Mouse (Mus musculus): ENCODE results near the gene Hoxa7. TPM values are rescaled to one million over a fixed set of nuclear protein-coding genes. Genes with fewer than 3 reads are reported as not detected.

Hoxa7 gene
- polyA plus RNA-seq, 1 experiment from 2014 or later: 14.7 TPM

DNA sequence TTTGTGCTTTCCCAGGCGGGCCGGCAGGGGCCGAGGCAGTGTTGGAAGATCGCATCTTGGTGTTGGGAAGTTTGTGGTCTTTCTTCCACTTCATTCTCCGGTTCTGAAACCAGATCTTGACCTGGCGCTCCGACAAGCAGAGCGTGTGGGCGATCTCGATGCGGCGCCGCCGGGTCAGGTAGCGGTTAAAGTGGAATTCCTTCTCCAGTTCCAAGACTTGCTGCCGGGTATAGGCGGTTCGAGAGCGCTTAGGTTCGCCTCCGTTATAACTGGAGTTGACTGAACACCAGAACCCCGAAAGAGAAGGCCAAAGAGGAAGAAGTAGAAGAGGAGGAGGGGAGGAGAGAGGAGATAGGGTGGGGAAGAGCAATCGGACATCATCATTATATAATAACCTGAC lies 31.2 kb downstream of the Hoxa7 start:
- 2% methylated on average over 23 of the region's 23 CpGs for WGBS
- Histone ChIP-seq H3K36me3 (ENCODE audit: control insufficient read depth, insufficient read depth, low read length) (no peaks in the 10 kb centered on the region), H3K9me3 (ENCODE audit: control insufficient read depth, low read length) (no peaks in the 10 kb centered on the region), H3K4me3 (ENCODE audit: low read depth, low read length) (peak overlapping the region; percentile 50; the same call in 1 of the 2 replicates), H3K27me3 (ENCODE audit: control insufficient read depth, insufficient read depth, low read length) (peaks cover 13% of the 10 kb centered on the region), H3K4me2 (ENCODE audit: low read depth, severe bottlenecking) (peak overlapping the region; percentile 99), H3K4me1 (ENCODE audit: control insufficient read depth, insufficient read depth, low read length) (peaks cover 42% of the 10 kb centered on the region), H3K9ac (ENCODE audit: low read length) (no peak overlapping the region), H3K27ac (replicated peaks; ENCODE audit: low read depth, low read length) (no peak overlapping the region)
- no peak for ATAC-seq (ENCODE audit: insufficient number of reproducible peaks, low FRiP score, low TSS enrichment, low read depth)
- peak; percentile 62 for DNase-seq (ENCODE audit: low spot score)

- 20% methylated on average over 8 of the region's 8 CpGs for WGBS
- Histone ChIP-seq H3K4me1 (ENCODE audit: control insufficient read depth, insufficient read depth, low read length) (peaks cover 46% of the 10 kb centered on the region), H3K4me2 (ENCODE audit: low read depth, severe bottlenecking) (no peak overlapping the region), H3K27ac (replicated peaks; ENCODE audit: low read depth, low read length) (no peak overlapping the region), H3K9ac (ENCODE audit: low read length) (no peak overlapping the region), H3K27me3 (ENCODE audit: control insufficient read depth, insufficient read depth, low read length) (peaks cover 13% of the 10 kb centered on the region), H3K36me3 (ENCODE audit: control insufficient read depth, insufficient read depth, low read length) (no peaks in the 10 kb centered on the region), H3K9me3 (ENCODE audit: control insufficient read depth, low read length) (no peaks in the 10 kb centered on the region), H3K4me3 (ENCODE audit: low read depth, low read length) (no peak overlapping the region)
- DNase-seq (ENCODE audit: low spot score) (no peak), ATAC-seq (ENCODE audit: insufficient number of reproducible peaks, low FRiP score, low TSS enrichment, low read depth) (no peak)
Observed at GRCm38 (mm10) chr6:52189909-52190308, 31.7 kb downstream of the Hoxa7 start.

- peaks cover 16% of the 10 kb centered on the region for H3K27me3 ChIP-seq (ENCODE audit: control insufficient read depth, insufficient read depth, low read length)
- H3K4me1 ChIP-seq (ENCODE audit: control insufficient read depth, insufficient read depth, low read length): peaks cover 51% of the 10 kb centered on the region
- no peaks in the 10 kb centered on the region for H3K36me3 ChIP-seq (ENCODE audit: control insufficient read depth, insufficient read depth, low read length)
- 30% methylated on average over 5 of the region's 5 CpGs for WGBS
- H3K9me3 ChIP-seq (ENCODE audit: control insufficient read depth, low read length): no peaks in the 10 kb centered on the region
- no peak overlapping the region for H3K4me2 ChIP-seq (ENCODE audit: low read depth, severe bottlenecking)
- no peak overlapping the region for H3K4me3 ChIP-seq (ENCODE audit: low read depth, low read length)
- ATAC-seq (ENCODE audit: insufficient number of reproducible peaks, low FRiP score, low TSS enrichment, low read depth): no peak
- H3K9ac ChIP-seq (ENCODE audit: low read length): no peak overlapping the region
- H3K27ac ChIP-seq (replicated peaks; ENCODE audit: low read depth, low read length): no peak overlapping the region
- DNase-seq (ENCODE audit: low spot score): no peak
Observed at GRCm38 (mm10) chr6:52189172-52189591, 32.5 kb downstream of the Hoxa7 start.

GRCm38 (mm10) chr6:52186500-52186899 lies 35.2 kb downstream of the Hoxa7 start:
- H3K36me3 ChIP-seq (ENCODE audit: control insufficient read depth, insufficient read depth, low read length): no peaks in the 10 kb centered on the region
- peaks cover 16% of the 10 kb centered on the region for H3K27me3 ChIP-seq (ENCODE audit: control insufficient read depth, insufficient read depth, low read length)
- H3K4me2 ChIP-seq (ENCODE audit: low read depth, severe bottlenecking): no peak overlapping the region
- no peak for DNase-seq (ENCODE audit: low spot score)
- no peaks in the 10 kb centered on the region for H3K9me3 ChIP-seq (ENCODE audit: control insufficient read depth, low read length)
- H3K4me3 ChIP-seq (ENCODE audit: low read depth, low read length): no peak overlapping the region
- 62% methylated on average over 1 of the region's 1 CpGs for WGBS
- H3K27ac ChIP-seq (replicated peaks; ENCODE audit: low read depth, low read length): no peak overlapping the region
- H3K4me1 ChIP-seq (ENCODE audit: control insufficient read depth, insufficient read depth, low read length): peaks cover 56% of the 10 kb centered on the region
- ATAC-seq (ENCODE audit: insufficient number of reproducible peaks, low FRiP score, low TSS enrichment, low read depth): no peak
- H3K9ac ChIP-seq (ENCODE audit: low read length): no peak overlapping the region

DNA sequence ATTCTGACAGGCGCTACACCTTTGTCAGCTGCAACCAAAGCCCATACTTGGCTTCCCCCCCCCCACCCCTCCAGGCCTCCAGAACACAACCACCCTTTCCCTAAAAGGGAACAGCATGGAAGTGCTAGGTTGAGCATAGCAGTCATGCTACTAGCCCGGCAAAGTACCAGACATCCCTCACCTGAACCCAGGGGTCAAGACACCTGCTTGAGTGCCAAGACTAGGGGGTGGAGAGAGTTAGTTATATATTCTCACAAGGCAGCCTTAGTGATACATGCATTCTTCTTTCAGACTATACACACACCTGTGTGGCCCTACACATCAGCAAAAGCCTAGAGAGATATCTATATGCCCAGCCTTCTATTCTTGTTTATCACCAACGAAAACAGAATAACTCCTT lies 35.8 kb downstream of the Hoxa7 start:
- no peak for ATAC-seq (ENCODE audit: insufficient number of reproducible peaks, low FRiP score, low TSS enrichment, low read depth)
- no peak for DNase-seq (ENCODE audit: low spot score)
- Histone ChIP-seq H3K9me3 (ENCODE audit: control insufficient read depth, low read length) (no peaks in the 10 kb centered on the region), H3K27me3 (ENCODE audit: control insufficient read depth, insufficient read depth, low read length) (peaks cover 13% of the 10 kb centered on the region), H3K27ac (replicated peaks; ENCODE audit: low read depth, low read length) (no peak overlapping the region), H3K4me1 (ENCODE audit: control insufficient read depth, insufficient read depth, low read length) (peaks cover 53% of the 10 kb centered on the region), H3K36me3 (ENCODE audit: control insufficient read depth, insufficient read depth, low read length) (no peaks in the 10 kb centered on the region), H3K4me3 (ENCODE audit: low read depth, low read length) (no peak overlapping the region), H3K9ac (ENCODE audit: low read length) (no peak overlapping the region), H3K4me2 (ENCODE audit: low read depth, severe bottlenecking) (peak overlapping the region; percentile 36; the same call in 1 of the 2 replicates)
- 32% methylated on average over 3 of the region's 3 CpGs for WGBS

DNA sequence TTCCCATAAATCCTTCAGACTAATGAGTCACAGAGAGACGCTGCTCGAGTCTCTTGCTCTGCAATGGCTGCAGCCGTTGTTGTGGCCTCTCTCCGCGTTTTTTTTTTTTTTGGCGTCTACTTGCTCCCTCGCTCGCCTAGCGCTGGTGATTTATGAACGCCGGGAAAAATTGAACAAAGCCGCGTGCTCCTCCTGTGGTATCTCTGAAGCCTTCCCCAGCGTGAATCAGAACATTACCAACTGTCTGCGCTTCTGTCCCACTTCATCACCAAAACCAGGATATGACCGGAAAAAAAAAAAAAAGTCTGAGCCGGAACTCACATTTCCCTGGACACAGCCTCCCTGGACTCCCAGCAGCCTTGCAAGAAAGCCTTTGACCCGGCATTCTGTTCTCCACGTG lies 36.4 kb downstream of the Hoxa7 start:
- H3K9me3 ChIP-seq (ENCODE audit: control insufficient read depth, low read length): no peaks in the 10 kb centered on the region
- H3K27me3 ChIP-seq (ENCODE audit: control insufficient read depth, insufficient read depth, low read length): peaks cover 19% of the 10 kb centered on the region
- WGBS: 2% methylated on average over 19 of the region's 19 CpGs
- ATAC-seq (ENCODE audit: insufficient number of reproducible peaks, low FRiP score, low TSS enrichment, low read depth) (no peak), DNase-seq (ENCODE audit: low spot score) (no peak)
- no peak overlapping the region for H3K27ac ChIP-seq (replicated peaks; ENCODE audit: low read depth, low read length)
- H3K9ac ChIP-seq (ENCODE audit: low read length): no peak overlapping the region
- H3K4me3 ChIP-seq (ENCODE audit: low read depth, low read length): no peak overlapping the region
- peaks cover 54% of the 10 kb centered on the region for H3K4me1 ChIP-seq (ENCODE audit: control insufficient read depth, insufficient read depth, low read length)
- no peaks in the 10 kb centered on the region for H3K36me3 ChIP-seq (ENCODE audit: control insufficient read depth, insufficient read depth, low read length)
- peak overlapping the region; percentile 36 for H3K4me2 ChIP-seq (ENCODE audit: low read depth, severe bottlenecking)

GRCm38 (mm10) chr6:52184668-52185067 lies 37.0 kb downstream of the Hoxa7 start:
- H3K4me3 ChIP-seq (ENCODE audit: low read depth, low read length): no peak overlapping the region
- H3K4me2 ChIP-seq (ENCODE audit: low read depth, severe bottlenecking): peak overlapping the region; percentile 29; the same call in 1 of the 2 replicates
- no peak for DNase-seq (ENCODE audit: low spot score)

DNA sequence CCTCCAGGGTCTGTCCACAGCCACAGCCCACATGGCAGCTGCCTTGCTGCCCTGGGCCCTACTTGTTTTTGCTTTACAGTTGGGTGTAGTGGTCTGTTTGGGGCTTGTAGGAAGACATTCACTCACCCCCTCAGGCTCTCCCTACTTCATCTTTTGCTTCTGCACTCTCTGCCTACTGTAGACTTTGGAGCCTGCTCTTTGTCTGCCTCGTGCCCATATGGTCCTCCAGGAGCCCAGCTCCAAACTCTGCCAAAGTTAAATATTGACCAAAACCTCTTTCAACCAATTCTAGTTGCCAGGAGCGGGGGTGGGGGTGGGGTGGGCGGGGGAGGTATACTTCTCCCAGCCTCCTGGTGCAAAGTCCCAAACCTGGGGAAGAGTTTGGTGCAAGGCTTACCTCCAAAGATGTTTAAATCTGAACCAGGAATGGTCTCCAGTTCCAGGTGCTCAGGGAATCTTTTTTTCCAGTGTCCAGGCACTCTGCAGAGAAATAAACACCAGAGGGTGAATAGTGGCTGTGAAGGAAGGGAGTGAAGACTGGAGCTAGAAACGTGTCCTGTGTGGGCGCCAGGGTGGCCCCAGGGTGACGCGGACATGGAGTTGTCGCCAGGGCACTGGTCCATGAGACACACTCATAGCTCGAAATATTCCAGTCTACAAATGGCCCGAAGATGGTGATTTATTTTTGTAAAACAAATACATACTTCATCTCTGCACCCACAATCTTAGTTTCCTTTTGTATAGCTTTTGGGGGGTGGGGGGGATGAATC lies 38.2 kb downstream of the Hoxa7 start:
- WGBS: 18% methylated on average over 10 of the region's 10 CpGs
- no peak overlapping the region for H3K9ac ChIP-seq (ENCODE audit: low read length)
- H3K27ac ChIP-seq (replicated peaks; ENCODE audit: low read depth, low read length): peak overlapping the region; percentile 69
- DNase-seq (ENCODE audit: low spot score) (no peak), ATAC-seq (ENCODE audit: insufficient number of reproducible peaks, low FRiP score, low TSS enrichment, low read depth) (no peak)
- no peak overlapping the region for H3K4me3 ChIP-seq (ENCODE audit: low read depth, low read length)
- H3K36me3 ChIP-seq (ENCODE audit: control insufficient read depth, insufficient read depth, low read length): no peaks in the 10 kb centered on the region
- peaks cover 65% of the 10 kb centered on the region for H3K4me1 ChIP-seq (ENCODE audit: control insufficient read depth, insufficient read depth, low read length)
- H3K27me3 ChIP-seq (ENCODE audit: control insufficient read depth, insufficient read depth, low read length): peaks cover 15% of the 10 kb centered on the region
- H3K9me3 ChIP-seq (ENCODE audit: control insufficient read depth, low read length): no peaks in the 10 kb centered on the region
- 0 out of 2 replicates have a peak overlapping the region, but pooled peaks have one; percentile 4 for H3K4me2 ChIP-seq (ENCODE audit: low read depth, severe bottlenecking)

More at GRCm38 (mm10) chr6:52184668-52185067, 37.0 kb downstream of the Hoxa7 start:
- no peak for ATAC-seq (ENCODE audit: insufficient number of reproducible peaks, low FRiP score, low TSS enrichment, low read depth)
- no peaks in the 10 kb centered on the region for H3K9me3 ChIP-seq (ENCODE audit: control insufficient read depth, low read length)
- WGBS: 15% methylated on average over 6 of the region's 6 CpGs
- 0 out of 2 replicates have a peak overlapping the region, but pooled peaks have one; percentile 30 for H3K27ac ChIP-seq (replicated peaks; ENCODE audit: low read depth, low read length)
- H3K4me1 ChIP-seq (ENCODE audit: control insufficient read depth, insufficient read depth, low read length): peaks cover 60% of the 10 kb centered on the region
- H3K9ac ChIP-seq (ENCODE audit: low read length): no peak overlapping the region
- no peaks in the 10 kb centered on the region for H3K36me3 ChIP-seq (ENCODE audit: control insufficient read depth, insufficient read depth, low read length)
- H3K27me3 ChIP-seq (ENCODE audit: control insufficient read depth, insufficient read depth, low read length): peaks cover 18% of the 10 kb centered on the region
